Mouse (Mus musculus): Measurements from ENCODE around the gene Pabpn1. TPM values are rescaled to one million over a fixed set of nuclear protein-coding genes. Genes with fewer than 3 reads are reported as not detected.

Gene Pabpn1
- polyA plus RNA-seq, 1 experiment, result 429 TPM

- Histone ChIP-seq H3K27me3 (ENCODE audit: control insufficient read depth, insufficient read depth, low read length) (no peaks in the 10 kb centered on the region), H3K4me1 (ENCODE audit: control insufficient read depth, insufficient read depth, low read length) (peaks cover 9% of the 10 kb centered on the region), H3K27ac (ENCODE audit: control insufficient read depth, insufficient read depth, low read depth, low read length) (peak overlapping the region; percentile 84), H3K4me3 (ENCODE audit: control insufficient read depth, low read depth, low read length) (peak overlapping the region; percentile 92), H3K36me3 (ENCODE audit: control insufficient read depth, insufficient read depth, low read length) (no peaks in the 10 kb centered on the region)
- TF ChIP-seq CTCF (IDR thresholded peaks at IDR 0.05; ENCODE audit: control insufficient read depth, insufficient read depth, insufficient replicate concordance, low read depth, low read length) (no peak), POLR2A (IDR thresholded peaks at IDR 0.05; ENCODE audit: control insufficient read depth, low read depth, low read length) (no peak)
Measured at GRCm38 (mm10) chr14:54875844-54876538, 16.3 kb upstream of the Pabpn1 start.

- Histone ChIP-seq H3K4me3 (ENCODE audit: control insufficient read depth, low read depth, low read length) (peak overlapping the region; percentile 92), H3K36me3 (ENCODE audit: control insufficient read depth, insufficient read depth, low read length) (no peaks in the 10 kb centered on the region), H3K4me1 (ENCODE audit: control insufficient read depth, insufficient read depth, low read length) (peaks cover 9% of the 10 kb centered on the region), H3K27ac (ENCODE audit: control insufficient read depth, insufficient read depth, low read depth, low read length) (peak overlapping the region; percentile 84), H3K27me3 (ENCODE audit: control insufficient read depth, insufficient read depth, low read length) (no peaks in the 10 kb centered on the region)
- peak; percentile 56 for TF ChIP-seq POLR2A (IDR thresholded peaks at IDR 0.05; ENCODE audit: control insufficient read depth, low read depth, low read length)
- no peak for TF ChIP-seq CTCF (IDR thresholded peaks at IDR 0.05; ENCODE audit: control insufficient read depth, insufficient read depth, insufficient replicate concordance, low read depth, low read length)
Measured at GRCm38 (mm10) chr14:54876539-54877047, 15.7 kb upstream of the Pabpn1 start.

- Histone ChIP-seq H3K4me3 (ENCODE audit: control insufficient read depth, low read depth, low read length) (peak within 1 kb of the TSS; percentile 92), H3K36me3 (ENCODE audit: control insufficient read depth, insufficient read depth, low read length) (no peaks in the 10 kb centered on the region), H3K27me3 (ENCODE audit: control insufficient read depth, insufficient read depth, low read length) (no peaks in the 10 kb centered on the region), H3K27ac (ENCODE audit: control insufficient read depth, insufficient read depth, low read depth, low read length) (peak within 1 kb of the TSS; percentile 84), H3K4me1 (ENCODE audit: control insufficient read depth, insufficient read depth, low read length) (peaks cover 9% of the 10 kb centered on the region)
- TF ChIP-seq CTCF (IDR thresholded peaks at IDR 0.05; ENCODE audit: control insufficient read depth, insufficient read depth, insufficient replicate concordance, low read depth, low read length) (no peak), POLR2A (IDR thresholded peaks at IDR 0.05; ENCODE audit: control insufficient read depth, low read depth, low read length) (0 out of 2 replicates have a peak, but pooled peaks have one; percentile 16)
Measured at GRCm38 (mm10) chr14:54877048-54877715, 15.1 kb upstream of the Pabpn1 start, which contains the start of gene Ppp1r3e. Gene Ppp1r3e (minus strand): TSS chr14:54877550.

DNA sequence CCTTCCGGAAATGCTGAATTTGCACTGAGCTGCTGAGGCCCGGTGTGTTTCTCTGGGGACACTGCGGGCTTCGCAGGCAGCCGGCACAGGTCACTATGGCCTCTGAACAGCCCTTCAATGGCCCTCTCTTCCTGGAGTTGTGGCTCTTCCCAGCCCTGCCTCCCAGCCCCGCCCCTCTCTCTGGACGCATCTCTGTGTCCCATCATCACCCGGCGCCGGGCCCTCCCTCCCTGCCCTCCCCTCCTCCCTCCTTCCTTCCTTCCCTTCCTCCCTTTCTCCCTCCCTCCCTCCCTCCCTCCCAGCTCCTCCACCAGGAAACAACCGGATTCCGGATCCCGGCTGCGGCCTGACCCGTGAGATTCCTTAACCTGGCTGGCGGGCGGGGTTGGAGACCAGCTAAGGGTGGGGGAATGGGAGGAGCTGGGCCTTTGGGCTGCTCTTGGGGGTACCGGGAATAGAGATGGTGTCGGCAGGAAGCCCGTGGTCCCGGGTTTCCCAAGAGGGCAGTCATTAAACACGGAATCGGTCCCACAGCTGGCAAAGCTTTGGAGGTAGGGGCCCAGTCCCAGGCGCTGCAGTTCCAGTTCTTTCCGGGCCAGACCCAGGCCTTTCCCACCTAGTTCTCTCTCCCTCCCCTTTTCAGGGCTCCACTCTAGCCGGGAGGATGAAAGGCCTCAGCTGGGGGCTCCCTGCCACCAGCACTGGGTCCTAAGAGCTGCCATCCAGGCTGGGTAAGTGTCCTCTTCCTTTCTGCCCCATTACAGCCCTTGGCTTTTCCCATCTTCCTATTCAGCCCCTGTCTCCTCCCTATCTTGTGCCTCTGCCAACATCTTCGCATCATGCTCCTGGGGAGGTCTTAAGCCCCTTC lies 8.9 kb upstream of the Pabpn1 start, which contains the start of the genes Bcl2l2 and Gm20521:
Bcl2l2 (plus strand) TSS at position 224 of the 868 bp plus-strand sequence.
Gm20521 (plus strand) TSS at position 288 of the 868 bp plus-strand sequence.
- Histone ChIP-seq H3K27ac (ENCODE audit: control insufficient read depth, insufficient read depth, low read depth, low read length) (peak within 1 kb of the TSS; percentile 87), H3K4me1 (ENCODE audit: control insufficient read depth, insufficient read depth, low read length) (peaks cover 5% of the 10 kb centered on the region), H3K4me3 (ENCODE audit: control insufficient read depth, low read depth, low read length) (peak within 1 kb of the TSS; percentile 82), H3K36me3 (ENCODE audit: control insufficient read depth, insufficient read depth, low read length) (no peaks in the 10 kb centered on the region), H3K27me3 (ENCODE audit: control insufficient read depth, insufficient read depth, low read length) (no peaks in the 10 kb centered on the region)
- TF ChIP-seq POLR2A (IDR thresholded peaks at IDR 0.05; ENCODE audit: control insufficient read depth, low read depth, low read length) (peak; percentile 69), CTCF (IDR thresholded peaks at IDR 0.05; ENCODE audit: control insufficient read depth, insufficient read depth, insufficient replicate concordance, low read depth, low read length) (no peak)

- TF ChIP-seq CTCF (IDR thresholded peaks at IDR 0.05; ENCODE audit: control insufficient read depth, insufficient read depth, insufficient replicate concordance, low read depth, low read length) (no peak), POLR2A (IDR thresholded peaks at IDR 0.05; ENCODE audit: control insufficient read depth, low read depth, low read length) (no peak; the same call in 1 of the 2 replicates)
- no peaks in the 10 kb centered on the region for H3K36me3 ChIP-seq (ENCODE audit: control insufficient read depth, insufficient read depth, low read length)
- peaks cover 5% of the 10 kb centered on the region for H3K4me1 ChIP-seq (ENCODE audit: control insufficient read depth, insufficient read depth, low read length)
- peak overlapping the region; percentile 87 for H3K27ac ChIP-seq (ENCODE audit: control insufficient read depth, insufficient read depth, low read depth, low read length)
- H3K4me3 ChIP-seq (ENCODE audit: control insufficient read depth, low read depth, low read length), result peak overlapping the region; percentile 82
- H3K27me3 ChIP-seq (ENCODE audit: control insufficient read depth, insufficient read depth, low read length), result no peaks in the 10 kb centered on the region
Measured at GRCm38 (mm10) chr14:54884022-54884712, 8.1 kb upstream of the Pabpn1 start.

DNA sequence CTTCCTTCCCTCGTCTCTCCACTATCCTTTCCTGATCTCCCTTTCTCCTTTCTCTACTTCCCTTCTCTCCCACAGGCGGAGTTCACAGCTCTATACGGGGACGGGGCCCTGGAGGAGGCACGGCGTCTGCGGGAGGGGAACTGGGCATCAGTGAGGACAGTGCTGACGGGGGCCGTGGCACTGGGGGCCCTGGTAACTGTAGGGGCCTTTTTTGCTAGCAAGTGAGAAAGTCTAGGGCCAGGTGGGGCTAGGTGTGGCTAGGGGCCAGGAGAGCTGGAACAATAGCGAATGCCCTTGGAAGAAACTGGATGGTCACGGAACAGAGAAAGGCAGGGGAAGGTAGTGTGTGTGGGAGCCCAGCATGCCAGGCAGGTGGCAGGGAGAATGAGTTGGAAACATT lies 7.0 kb upstream of the Pabpn1 start:
- Histone ChIP-seq H3K4me1 (ENCODE audit: control insufficient read depth, insufficient read depth, low read length) (peaks cover 5% of the 10 kb centered on the region), H3K36me3 (ENCODE audit: control insufficient read depth, insufficient read depth, low read length) (no peaks in the 10 kb centered on the region), H3K4me3 (ENCODE audit: control insufficient read depth, low read depth, low read length) (no peak overlapping the region), H3K27me3 (ENCODE audit: control insufficient read depth, insufficient read depth, low read length) (no peaks in the 10 kb centered on the region), H3K27ac (ENCODE audit: control insufficient read depth, insufficient read depth, low read depth, low read length) (peak overlapping the region; percentile 50)
- no peak for TF ChIP-seq CTCF (IDR thresholded peaks at IDR 0.05; ENCODE audit: control insufficient read depth, insufficient read depth, insufficient replicate concordance, low read depth, low read length)
- TF ChIP-seq POLR2A (IDR thresholded peaks at IDR 0.05; ENCODE audit: control insufficient read depth, low read depth, low read length), result 0 out of 2 replicates have a peak, but pooled peaks have one; percentile 23

Data from testis, adult 2 months (tissue).